Mouse (Mus musculus) E14TG2a.4 (cell line): Measurements from ENCODE around the gene Tmem220.

Experiments used
- H3K27me3 ChIP-seq: 2 replicates; pipeline ENCODE4 v1.6.1; 2014; ENCODE audit warnings: low read length, control low read depth; ENCODE audit not compliant: insufficient read depth
- H3K36me3 ChIP-seq: 2 replicates; pipeline ENCODE4 v1.6.1; 2014; ENCODE audit warnings: low read length, control low read depth; ENCODE audit not compliant: insufficient read depth
- H3K4me1 ChIP-seq: replicated peaks from 2 replicates; pipeline ENCODE4 v1.6.1; 2014; ENCODE audit warnings: low read depth, low read length, control low read depth
- H3K4me3 ChIP-seq: replicated peaks from 2 replicates; pipeline ENCODE4 v1.5.1; 2014; ENCODE audit warnings: mild to moderate bottlenecking, low read length
- H3K9me3 ChIP-seq: 2 replicates; pipeline ENCODE4 v1.6.1; 2014; ENCODE audit warnings: low read length, control low read depth
- CTCF ChIP-seq: conservative IDR thresholded peaks from 2 replicates; pipeline ENCODE4 v1.5.1; 2014; ENCODE audit warnings: low read length
- NANOG ChIP-seq: IDR thresholded peaks from 2 replicates; pipeline ENCODE4 v1.6.1; 2014; ENCODE audit warnings: borderline replicate concordance, low read length, mixed read lengths
- POU5F1 ChIP-seq: IDR thresholded peaks from 2 replicates; pipeline ENCODE4 v1.6.1; 2014; ENCODE audit warnings: low read length, borderline replicate concordance

Tmem220 gene

DNA sequence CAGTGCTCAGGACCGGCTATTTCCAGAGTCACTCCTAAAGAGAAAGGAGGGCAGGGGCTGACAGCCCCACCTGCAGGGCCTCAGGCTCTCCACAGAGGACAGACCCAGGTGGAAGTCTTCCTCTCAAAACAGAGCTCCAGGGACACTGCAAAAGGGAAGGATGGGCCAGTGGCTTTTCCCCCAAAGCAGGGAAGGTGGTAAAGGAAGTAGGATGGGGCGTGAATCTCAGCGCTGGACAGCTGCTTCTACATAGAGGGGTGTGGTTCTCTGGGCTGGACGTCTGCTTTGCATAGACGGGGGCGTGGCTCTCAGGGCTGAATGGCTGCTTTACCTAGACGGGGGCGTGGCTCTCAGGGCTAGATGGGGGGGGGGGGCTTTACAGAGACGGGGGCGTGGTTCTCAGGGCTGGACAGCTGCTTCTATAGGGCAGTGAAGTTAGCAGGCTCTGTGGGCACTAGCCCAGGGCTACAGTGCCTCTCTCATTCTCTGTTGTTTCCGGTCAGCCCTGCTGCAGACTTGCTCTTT lies 56.2 kb downstream of the Tmem220 start:
- peaks cover 50% of the 10 kb centered on the region for H3K27me3 ChIP-seq
- H3K9me3 ChIP-seq = no peaks in the 10 kb centered on the region
- H3K4me1 ChIP-seq = peaks cover 48% of the 10 kb centered on the region
- no peak overlapping the region for H3K4me3 ChIP-seq
- no peaks in the 10 kb centered on the region for H3K36me3 ChIP-seq
- no peak for TF ChIP-seq POU5F1
- no peak for TF ChIP-seq NANOG
- TF ChIP-seq CTCF = no peak

DNA sequence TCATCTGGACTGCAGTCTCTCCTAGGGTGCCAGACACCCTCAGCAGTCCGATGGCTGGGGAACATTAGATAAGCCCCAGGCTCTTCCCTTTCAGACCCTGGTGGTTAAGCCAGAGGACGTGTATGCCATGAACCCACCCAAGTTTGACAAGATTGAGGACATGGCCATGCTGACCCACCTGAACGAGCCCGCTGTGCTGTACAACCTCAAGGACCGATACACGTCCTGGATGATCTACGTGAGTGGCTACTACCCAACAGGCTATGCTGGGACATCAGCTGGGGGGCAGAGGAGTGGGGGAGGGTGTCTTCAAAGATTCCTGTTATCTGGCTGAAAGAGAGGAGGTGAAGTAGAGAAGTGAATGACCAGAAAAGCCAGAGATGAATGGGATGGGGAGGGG lies 57.2 kb downstream of the Tmem220 start:
- H3K9me3 ChIP-seq = no peaks in the 10 kb centered on the region
- H3K4me1 ChIP-seq = peaks cover 48% of the 10 kb centered on the region
- peaks cover 50% of the 10 kb centered on the region for H3K27me3 ChIP-seq
- TF ChIP-seq POU5F1 (no peak), NANOG (no peak), CTCF (no peak)
- no peak overlapping the region for H3K4me3 ChIP-seq
- no peaks in the 10 kb centered on the region for H3K36me3 ChIP-seq

DNA sequence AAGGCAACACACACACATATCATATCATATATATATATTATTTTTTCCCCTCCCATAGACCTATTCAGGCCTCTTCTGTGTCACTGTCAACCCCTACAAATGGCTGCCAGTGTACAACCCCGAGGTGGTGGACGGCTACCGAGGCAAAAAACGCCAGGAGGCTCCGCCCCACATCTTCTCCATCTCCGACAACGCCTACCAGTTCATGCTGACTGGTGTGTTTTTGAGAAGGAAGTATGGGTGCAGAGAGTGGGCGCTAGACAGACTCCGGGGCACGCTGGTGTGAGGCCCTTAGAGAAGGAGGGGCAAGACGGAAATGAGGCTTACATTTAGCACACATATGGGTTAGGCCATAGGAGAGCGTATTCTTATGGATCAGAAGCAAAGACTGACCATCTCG lies 57.8 kb downstream of the Tmem220 start:
- Histone ChIP-seq H3K9me3 (no peaks in the 10 kb centered on the region), H3K4me3 (no peak overlapping the region), H3K27me3 (peaks cover 51% of the 10 kb centered on the region), H3K4me1 (peaks cover 48% of the 10 kb centered on the region), H3K36me3 (no peaks in the 10 kb centered on the region)
- TF ChIP-seq CTCF (no peak), POU5F1 (no peak), NANOG (no peak)

DNA sequence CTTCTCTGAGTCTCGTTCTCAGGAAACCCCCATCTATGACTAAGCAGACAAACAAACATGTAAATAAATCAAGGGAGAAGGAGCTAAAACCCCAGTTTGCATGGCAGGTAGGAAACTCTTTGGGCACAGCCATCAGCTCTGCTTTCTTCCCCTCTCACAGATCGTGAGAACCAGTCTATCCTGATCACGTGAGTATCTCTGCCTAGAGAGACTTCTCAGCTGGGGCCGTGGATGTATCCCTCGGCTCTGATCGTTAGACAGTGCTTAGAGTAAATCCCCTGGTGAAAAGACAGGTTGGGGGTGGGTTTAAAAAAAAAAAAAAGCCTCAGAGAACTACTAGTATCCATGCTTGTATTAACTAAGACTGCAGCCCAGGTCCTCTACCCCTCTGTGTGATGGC lies 58.3 kb downstream of the Tmem220 start:
- Histone ChIP-seq H3K4me3 (no peak overlapping the region), H3K36me3 (no peaks in the 10 kb centered on the region), H3K9me3 (no peaks in the 10 kb centered on the region), H3K4me1 (peaks cover 48% of the 10 kb centered on the region), H3K27me3 (peaks cover 49% of the 10 kb centered on the region)
- no peak for TF ChIP-seq POU5F1
- no peak for TF ChIP-seq CTCF
- no peak for TF ChIP-seq NANOG

DNA sequence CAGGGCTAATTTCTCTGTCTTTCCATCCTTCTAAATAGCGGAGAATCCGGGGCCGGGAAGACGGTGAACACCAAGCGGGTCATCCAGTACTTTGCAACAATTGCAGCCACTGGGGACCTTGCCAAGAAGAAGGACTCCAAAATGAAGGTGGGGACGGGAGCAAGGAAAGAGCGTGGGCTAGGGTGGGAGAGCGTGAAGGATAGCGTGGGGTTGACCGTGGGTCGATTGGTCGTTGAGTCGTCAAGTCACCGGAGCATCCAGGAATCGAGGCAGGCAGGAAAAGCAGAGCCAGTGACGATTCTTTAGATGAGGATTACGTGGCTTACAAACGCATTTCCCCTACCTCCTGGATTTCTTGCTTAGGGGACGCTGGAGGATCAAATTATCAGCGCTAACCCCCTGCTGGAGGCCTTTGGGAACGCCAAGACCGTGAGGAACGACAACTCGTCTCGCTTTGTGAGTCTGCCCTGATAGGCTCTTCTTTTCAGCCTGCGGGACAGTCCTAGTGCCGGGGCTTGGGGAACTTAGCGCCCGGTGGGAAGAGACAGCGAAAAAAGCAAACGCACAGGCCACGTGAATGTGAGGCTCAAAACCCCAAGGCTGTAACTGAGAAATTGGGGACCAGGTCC lies 58.9 kb downstream of the Tmem220 start:
- peak overlapping the region; percentile 63 for H3K4me3 ChIP-seq
- H3K36me3 ChIP-seq = no peaks in the 10 kb centered on the region
- peaks cover 48% of the 10 kb centered on the region for H3K4me1 ChIP-seq
- no peaks in the 10 kb centered on the region for H3K9me3 ChIP-seq
- H3K27me3 ChIP-seq = peaks cover 47% of the 10 kb centered on the region
- peak; percentile 51 for TF ChIP-seq CTCF
- no peak for TF ChIP-seq POU5F1
